ENCODE assay signal across 8 mouse cellular contexts in the genomic region with DNA sequence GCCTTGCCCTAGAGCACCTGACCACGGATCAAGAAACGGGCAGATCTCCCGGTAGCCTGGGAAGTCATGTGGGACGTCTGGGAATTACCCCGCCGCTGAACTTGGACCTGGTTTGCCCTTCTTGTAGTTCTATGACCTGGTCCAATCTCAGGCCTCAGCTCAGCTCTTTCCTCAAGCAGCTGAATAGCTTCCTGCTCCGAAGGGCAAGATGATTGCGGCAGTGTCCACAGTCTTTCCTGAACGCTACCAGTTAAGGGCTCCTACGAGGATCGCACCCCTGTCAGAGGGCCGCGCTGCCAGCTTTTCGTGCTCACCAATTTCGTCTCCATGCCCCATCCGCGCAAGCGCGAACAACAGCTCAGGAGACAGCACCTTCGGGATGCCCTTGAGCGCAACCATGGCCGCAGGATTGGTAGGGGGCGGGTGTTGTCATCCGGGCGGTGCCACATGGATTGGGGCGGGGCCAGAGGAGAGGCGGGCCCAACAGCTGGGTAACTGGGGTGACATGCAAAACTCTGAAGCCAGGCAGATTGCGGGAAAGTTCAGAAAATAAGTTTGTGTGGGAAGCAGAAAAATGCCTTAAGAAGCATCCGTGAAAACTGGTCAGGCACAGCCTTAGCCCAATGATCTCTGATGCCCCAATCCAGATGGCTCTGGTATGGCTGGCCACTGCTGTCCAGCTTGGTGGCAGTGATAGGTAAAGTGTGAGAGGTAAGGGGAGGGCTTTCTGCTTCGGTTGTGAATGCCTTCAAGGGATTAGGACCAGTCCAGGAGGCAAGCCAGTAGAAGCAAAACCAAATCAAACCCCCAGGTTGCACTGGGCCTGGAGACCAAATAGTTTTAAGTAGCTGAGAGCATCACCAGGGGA. TPM values are rescaled to one million over a fixed set of nuclear protein-coding genes. Genes with fewer than 3 reads are reported as not detected.
DNase-seq lines count a peak whose midpoint lies in the region; ATAC-seq and TF ChIP-seq lines count a peak whose summit lies in the region.

A gene (minus strand): TSS at position 449 of the 868 bp plus-strand sequence.

- H3K36me3 ChIP-seq in MEL (ENCODE audit: control insufficient read depth in 1 of 2, insufficient read depth in 2 of 2, low read length in 2 of 2): peaks cover 0 to 7% of the 10 kb centered on the region in 2 experiments; a peak in 2 of 4 replicates
- H3K36me3 ChIP-seq in forebrain, embryonic 15.5 days: peaks cover 13% of the 10 kb centered on the region; the same call in 1 of the 2 replicates

- H3K9ac ChIP-seq in MEL (ENCODE audit: control insufficient read depth, low read depth, low read length, poor library complexity, severe bottlenecking): peak within 1 kb of the TSS; percentile 35
- peak within 1 kb of the TSS; percentile 47 for H3K9ac ChIP-seq in forebrain, embryonic 15.5 days (replicated peaks)

- no peaks in the 10 kb centered on the region for H3K27me3 ChIP-seq in MEL (ENCODE audit: control insufficient read depth in 1 of 2, insufficient read depth in 2 of 2, low read length in 2 of 2)
- H3K27me3 ChIP-seq in forebrain, embryonic 15.5 days: no peaks in the 10 kb centered on the region

- peak; percentile 86 for ATAC-seq in forebrain, embryonic 15.5 days (replicated peaks)
- peak; percentile 52 for ATAC-seq in neutrophil, adult 5-6 weeks (ENCODE audit: extremely low read depth, insufficient number of reproducible peaks, low FRiP score, poor library complexity, severe bottlenecking)

- TF ChIP-seq CTCF in MEL (IDR thresholded peaks at IDR 0.05 in 2 of 3, conservative IDR thresholded peaks at IDR 0.05 in 1 of 3; ENCODE audit: control insufficient read depth in 1 of 3, insufficient read depth in 1 of 3, low read depth in 2 of 3, low read length in 3 of 3, poor library complexity in 1 of 3, severe bottlenecking in 1 of 3): no peak
- TF ChIP-seq CTCF in lung, adult 2 months (IDR thresholded peaks at IDR 0.05; ENCODE audit: insufficient read depth, low read length): no peak

- no peaks in the 10 kb centered on the region for H3K79me2 ChIP-seq in MEL (ENCODE audit: control insufficient read depth, insufficient read depth, low read length, poor library complexity)

- TF ChIP-seq RAD21 in MEL (IDR thresholded peaks at IDR 0.05; ENCODE audit: low read depth, low read length): no peak

- TF ChIP-seq EP300 in MEL (IDR thresholded peaks at IDR 0.05; ENCODE audit: low read depth in 1 of 2, low read length in 2 of 2): no peak

- intact Hi-C loops in heart, postnatal 14 days (cut with DNase I): no loop called here

- H3K4me1 ChIP-seq in MEL (ENCODE audit: control insufficient read depth in 1 of 2, insufficient read depth in 2 of 2, low read length in 2 of 2): peaks cover 0 to 10% of the 10 kb centered on the region in 2 experiments; a peak in 2 of 4 replicates
- H3K4me1 ChIP-seq in forebrain, embryonic 15.5 days: peaks cover 9% of the 10 kb centered on the region
- no peaks in the 10 kb centered on the region for H3K4me1 ChIP-seq in lung, adult 2 months (ENCODE audit: control insufficient read depth, insufficient read depth, low read length)

- DNase-seq in MEL (ENCODE audit: low read depth, low spot score): peak; percentile 65
- peak; percentile 89 for DNase-seq in cerebellum, adult 11-12 months
- peak; percentile 86 to 90 for DNase-seq in heart, postnatal 14 days
- DNase-seq in layer of hippocampus, adult 18-20 months (ENCODE audit: low spot score in 2 of 2): peak; percentile 79 to 86
- DNase-seq in lung, adult 2 months: peak; percentile 81
- peak; percentile 77 for DNase-seq in testis, postnatal 14 days (ENCODE audit: low spot score)

- H3K4me2 ChIP-seq in forebrain, embryonic 15.5 days (replicated peaks): peak within 1 kb of the TSS; percentile 67

- no peak within 1 kb of the TSS for H3K27ac ChIP-seq in MEL (ENCODE audit: control insufficient read depth, low read depth, low read length)
- no peak within 1 kb of the TSS for H3K27ac ChIP-seq in forebrain, embryonic 15.5 days (replicated peaks)

- no peak; a peak in 1 of 4 replicates for TF ChIP-seq POLR2A in MEL (IDR thresholded peaks at IDR 0.05; ENCODE audit: control insufficient read depth in 1 of 2, insufficient read depth in 1 of 2, low read depth in 1 of 2, low read length in 2 of 2, poor library complexity in 1 of 2)
- peak; percentile 56; the same call in 1 of the 2 replicates for TF ChIP-seq POLR2A in lung, adult 2 months (IDR thresholded peaks at IDR 0.05; ENCODE audit: borderline replicate concordance, extremely low read depth, low read depth, low read length)

- no peaks in the 10 kb centered on the region for H3K9me3 ChIP-seq in MEL (replicated peaks; ENCODE audit: insufficient read depth, low read length)
- H3K9me3 ChIP-seq in forebrain, embryonic 15.5 days: no peaks in the 10 kb centered on the region

- H3K4me3 ChIP-seq in MEL (ENCODE audit: control insufficient read depth in 1 of 2, insufficient read depth in 1 of 2, low read depth in 2 of 2, low read length in 2 of 2): peak within 1 kb of the TSS in 1 of 2 experiments; percentile 6; a peak in 3 of 4 replicates
- peak within 1 kb of the TSS; percentile 38 for H3K4me3 ChIP-seq in forebrain, embryonic 15.5 days
- peak within 1 kb of the TSS; percentile 59 for H3K4me3 ChIP-seq in lung, adult 2 months (replicated peaks; ENCODE audit: extremely low read depth, low read depth, low read length)

- WGBS in forebrain, embryonic 15.5 days: 2% methylated on average over 30 of the region's 30 CpGs
- under 1% methylated on average over 30 of the region's 30 CpGs for WGBS in lung, adult 2 months

TF ChIP-seq in MEL, 35 proteins besides CTCF, POLR2A, EP300 and RAD21:
- TF ChIP-seq NRF1 (IDR thresholded peaks at IDR 0.05; ENCODE audit: insufficient read depth, low read depth, low read length, poor library complexity, severe bottlenecking) (peak; percentile 18; the same call in 1 of the 2 replicates), RCOR1 (IDR thresholded peaks at IDR 0.05; ENCODE audit: low read depth, low read length) (no peak), JUND (IDR thresholded peaks at IDR 0.05; ENCODE audit: low read depth, low read length) (no peak), USF1 (IDR thresholded peaks at IDR 0.05; ENCODE audit: low read depth, low read length) (no peak)
TF ChIP-seq in MEL: peak in this region for 1.

RNA-seq across cellular contexts. Expression of the gene that starts here (rescaled TPM):
- total RNA-seq in MEL (2012; rRNA removed): 0.36 and 1.1 TPM in 2 replicates
- polyA plus RNA-seq in MEL (2012; ENCODE audit: insufficient read depth in 1 of 2, insufficient read length in 2 of 2, low read depth in 1 of 2, low replicate concordance in 2 of 2, missing spikeins in 1 of 2): 10 to 100 TPM in 1 of 2 experiments, not detected in 1; 10.9 TPM
- polyA plus RNA-seq in forebrain, embryonic 15.5 days (2015; fragmentation: Nextera tagmentation; extraction: Ambion mirVana): 18.5 and 18.9 TPM in 2 replicates
- 10 to 100 TPM; 76.5 to 77.2 TPM for total RNA-seq in heart, postnatal 14 days (2021)
- total RNA-seq in layer of hippocampus, adult 18-20 months (2021): 10 to 100 TPM; 41.7 to 43.4 TPM
- 20.4 and 27.3 TPM in 2 replicates for polyA plus RNA-seq in lung, adult 2 months (2012; rRNA removed)
- 1.9 TPM in 1 of 2 replicates, not detected in the other for total RNA-seq in neutrophil, adult 5-6 weeks (2017)

Comparison
In these comparisons a context has a peak if more than half of its experiments do, and no peak if none do; other contexts are left out.
1. RNA of the gene that starts here (total RNA-seq): 76.5 to 77.2 TPM in heart, postnatal 14 days and 41.7 to 43.4 TPM in layer of hippocampus, adult 18-20 months; 1.9 TPM in neutrophil, adult 5-6 weeks and 0.36 to 1.1 TPM in MEL; every median in the first group is over 10 times any median in the second.
2. Peak in every context shown above with its lines, with median percentiles within 50 percentile points of each other: DNase-seq.